Mouse (Mus musculus): ENCODE measurements around the gene 2010300C02Rik. TPM values are rescaled to one million over a fixed set of nuclear protein-coding genes. Genes with fewer than 3 reads are reported as not detected.
"Not testable (repeated sequence)": the region's sequence is repeated elsewhere in the genome, so short reads cannot be mapped to it uniquely, and the experiment has no call there.

The 2010300C02Rik gene
- polyA plus RNA-seq, 1 experiment: 15.3 TPM

DNA sequence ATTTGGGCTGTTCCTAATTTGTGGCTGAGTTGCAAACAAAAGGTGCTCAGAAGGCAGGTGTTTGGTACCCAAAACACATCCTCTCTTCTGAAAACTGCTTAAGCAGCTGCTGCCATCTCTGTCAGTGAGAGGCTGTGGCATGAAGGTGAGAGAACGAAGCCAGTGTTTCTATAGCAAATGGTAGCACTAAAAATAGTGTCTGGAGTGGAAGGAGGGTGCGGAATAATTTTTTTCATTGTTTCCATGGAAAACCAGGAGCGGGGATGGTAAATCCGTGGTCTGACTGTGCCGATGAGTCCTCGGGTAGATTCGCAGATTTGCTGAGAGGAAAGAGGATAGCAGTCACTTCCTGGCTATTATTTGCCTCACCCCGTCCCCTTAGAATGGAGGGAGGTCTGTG, 6.5 kb upstream of the 2010300C02Rik start:
- H3K27me3 ChIP-seq (ENCODE audit: control insufficient read depth, insufficient read depth, low read length): no peaks in the 10 kb centered on the region; the same call in 1 of the 2 replicates
- 73% methylated on average over 8 of the region's 8 CpGs for WGBS
- no peak overlapping the region for H3K27ac ChIP-seq (ENCODE audit: insufficient read depth, low read depth, low read length)
- H3K4me1 ChIP-seq (ENCODE audit: control insufficient read depth, insufficient read depth, insufficient read length, low read length): no peaks in the 10 kb centered on the region
- H3K36me3 ChIP-seq (ENCODE audit: control insufficient read depth, insufficient read depth, low read length): no peaks in the 10 kb centered on the region
- H3K4me3 ChIP-seq (ENCODE audit: low read depth, low read length): no peak overlapping the region
- TF ChIP-seq CTCF (IDR thresholded peaks at IDR 0.05; ENCODE audit: extremely low read depth, insufficient read length, insufficient replicate concordance, low read depth, low read length) (no peak), POLR2A (IDR thresholded peaks at IDR 0.05; ENCODE audit: low read depth, low read length) (no peak)

DNA sequence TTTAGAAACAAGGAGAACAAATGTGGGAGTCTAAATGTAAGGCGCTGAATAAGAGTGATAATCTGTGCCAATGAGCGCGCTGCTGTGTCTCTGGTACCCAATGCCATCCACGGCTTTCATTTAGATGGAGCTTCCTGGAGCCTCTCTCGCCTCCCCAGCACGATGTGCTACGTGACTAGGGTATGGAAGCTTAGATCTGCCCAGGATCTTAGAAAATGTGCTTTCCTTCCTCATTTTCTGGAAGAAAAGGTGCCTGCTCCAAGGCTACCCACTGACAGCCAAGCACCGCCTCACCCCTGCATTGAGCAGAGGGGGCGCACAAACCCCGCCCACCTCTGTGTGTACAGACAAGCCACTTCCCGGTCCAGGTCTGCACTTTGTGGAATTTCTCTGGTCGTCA, 6.0 kb upstream of the 2010300C02Rik start:
- 46% methylated on average over 12 of the region's 12 CpGs for WGBS
- TF ChIP-seq CTCF (IDR thresholded peaks at IDR 0.05; ENCODE audit: extremely low read depth, insufficient read length, insufficient replicate concordance, low read depth, low read length): no peak
- no peak for TF ChIP-seq POLR2A (IDR thresholded peaks at IDR 0.05; ENCODE audit: low read depth, low read length)
- no peak overlapping the region for H3K27ac ChIP-seq (ENCODE audit: insufficient read depth, low read depth, low read length)

DNA sequence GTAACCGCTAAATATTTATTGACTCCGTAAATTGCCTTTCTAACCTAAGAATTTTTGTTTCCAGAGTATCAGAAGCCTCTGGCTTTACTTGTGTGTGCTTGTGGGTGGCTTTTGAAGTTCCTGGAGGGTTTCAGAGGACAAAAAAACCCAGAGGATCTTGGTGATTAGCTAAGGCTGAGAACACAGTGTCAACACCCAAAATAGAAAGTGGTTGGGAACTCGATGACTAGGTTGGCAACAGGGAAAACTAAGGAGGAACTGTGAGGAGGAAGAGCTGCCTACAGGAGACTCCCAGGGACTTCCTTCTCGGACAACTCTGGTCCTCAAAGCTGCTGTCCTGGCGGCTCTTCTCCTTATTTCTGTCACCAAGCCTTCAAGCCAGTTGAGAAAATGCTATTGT, 1.2 kb upstream of the 2010300C02Rik start:
- H3K36me3 ChIP-seq (ENCODE audit: control insufficient read depth, insufficient read depth, low read length): no peaks in the 10 kb centered on the region
- WGBS: 73% methylated on average over 5 of the region's 5 CpGs
- no peak overlapping the region for H3K4me3 ChIP-seq (ENCODE audit: low read depth, low read length)
- H3K27ac ChIP-seq (ENCODE audit: insufficient read depth, low read depth, low read length): no peak overlapping the region
- H3K4me1 ChIP-seq (ENCODE audit: control insufficient read depth, insufficient read depth, insufficient read length, low read length): no peaks in the 10 kb centered on the region; the same call in 1 of the 2 replicates
- no peak for TF ChIP-seq CTCF (IDR thresholded peaks at IDR 0.05; ENCODE audit: extremely low read depth, insufficient read length, insufficient replicate concordance, low read depth, low read length)
- H3K27me3 ChIP-seq (ENCODE audit: control insufficient read depth, insufficient read depth, low read length): no peaks in the 10 kb centered on the region

More for the DNA sequence above, 6.0 kb upstream of the 2010300C02Rik start:
- H3K36me3 ChIP-seq (ENCODE audit: control insufficient read depth, insufficient read depth, low read length): no peaks in the 10 kb centered on the region
- H3K4me3 ChIP-seq (ENCODE audit: low read depth, low read length): no peak overlapping the region
- no peaks in the 10 kb centered on the region; the same call in 1 of the 2 replicates for H3K27me3 ChIP-seq (ENCODE audit: control insufficient read depth, insufficient read depth, low read length)
- H3K4me1 ChIP-seq (ENCODE audit: control insufficient read depth, insufficient read depth, insufficient read length, low read length): no peaks in the 10 kb centered on the region

DNA sequence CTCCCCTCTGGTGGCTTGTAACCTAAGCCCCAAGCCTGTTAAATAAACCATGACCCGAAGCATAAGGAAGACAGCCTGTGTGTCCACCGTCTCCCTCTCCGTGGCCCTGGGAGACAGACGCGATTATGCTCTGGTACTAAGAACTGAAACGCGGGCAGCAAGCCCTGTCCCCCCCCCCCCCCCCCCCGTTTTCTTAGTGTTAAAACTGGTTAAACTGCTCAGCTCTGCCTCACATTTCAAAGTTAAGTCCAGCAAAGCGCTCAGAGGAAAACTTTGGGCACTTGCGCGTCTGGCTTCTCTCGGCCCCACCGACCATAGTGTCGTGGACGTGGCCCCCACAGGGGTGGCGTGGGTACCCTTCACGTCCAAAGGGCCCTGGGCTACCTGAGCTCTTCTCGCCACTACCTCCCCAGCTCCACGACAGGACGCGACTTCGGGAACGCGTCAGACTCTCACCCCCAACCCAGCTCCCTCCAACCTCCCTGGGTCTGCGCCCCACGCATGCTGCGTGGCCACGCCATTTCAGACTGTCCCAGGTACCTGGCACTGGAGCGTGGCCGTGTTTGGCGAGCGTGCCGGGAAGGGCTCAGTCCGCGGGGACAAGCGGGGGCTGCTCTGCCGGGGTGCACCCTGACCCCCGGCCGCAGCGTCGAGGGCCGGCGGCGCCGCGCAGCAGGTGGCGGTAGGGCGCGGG, 708 bp downstream of the 2010300C02Rik start:
- WGBS: 4% methylated on average over 49 of the region's 49 CpGs
- peak overlapping the region; percentile 0; the same call in 1 of the 2 replicates for H3K27ac ChIP-seq (ENCODE audit: insufficient read depth, low read depth, low read length)
- TF ChIP-seq POLR2A (IDR thresholded peaks at IDR 0.05; ENCODE audit: low read depth, low read length) (0 out of 2 replicates have a peak, but pooled peaks have one; percentile 20), CTCF (IDR thresholded peaks at IDR 0.05; ENCODE audit: extremely low read depth, insufficient read length, insufficient replicate concordance, low read depth, low read length) (no peak)

DNA sequence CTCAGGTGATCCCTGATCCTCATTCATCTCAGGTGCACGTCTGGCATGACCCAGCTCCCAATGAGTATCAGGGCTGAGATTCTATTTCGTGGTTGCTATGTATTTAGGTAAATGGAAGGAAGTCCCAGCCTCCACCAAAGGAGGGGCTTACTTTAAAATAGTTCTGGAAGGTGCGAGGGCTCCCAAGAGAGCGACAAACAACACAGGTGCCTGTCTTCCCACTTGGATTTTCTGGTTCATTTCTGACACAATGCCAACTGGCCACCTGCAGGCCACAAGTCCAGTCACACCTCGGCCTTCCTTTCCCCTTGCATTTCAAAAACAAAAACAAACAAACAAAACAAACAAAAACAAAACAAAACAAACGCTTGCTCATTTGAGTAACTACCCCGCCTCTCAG, 1.4 kb downstream of the 2010300C02Rik start:
- H3K27me3 ChIP-seq (ENCODE audit: control insufficient read depth, insufficient read depth, low read length): no peaks in the 10 kb centered on the region
- H3K27ac ChIP-seq (ENCODE audit: insufficient read depth, low read depth, low read length): no peak overlapping the region
- WGBS: 26% methylated on average over 7 of the region's 7 CpGs
- TF ChIP-seq POLR2A (IDR thresholded peaks at IDR 0.05; ENCODE audit: low read depth, low read length): no peak
- TF ChIP-seq CTCF (IDR thresholded peaks at IDR 0.05; ENCODE audit: extremely low read depth, insufficient read length, insufficient replicate concordance, low read depth, low read length): no peak
- no peak overlapping the region for H3K4me3 ChIP-seq (ENCODE audit: low read depth, low read length)
- H3K4me1 ChIP-seq (ENCODE audit: control insufficient read depth, insufficient read depth, insufficient read length, low read length): no peaks in the 10 kb centered on the region; the same call in 1 of the 2 replicates
- no peaks in the 10 kb centered on the region for H3K36me3 ChIP-seq (ENCODE audit: control insufficient read depth, insufficient read depth, low read length)

More for the DNA sequence above, 708 bp downstream of the 2010300C02Rik start:
- Histone ChIP-seq H3K4me1 (ENCODE audit: control insufficient read depth, insufficient read depth, insufficient read length, low read length) (no peaks in the 10 kb centered on the region; the same call in 1 of the 2 replicates), H3K4me3 (ENCODE audit: low read depth, low read length) (peak overlapping the region; percentile 75), H3K36me3 (ENCODE audit: control insufficient read depth, insufficient read depth, low read length) (no peaks in the 10 kb centered on the region), H3K27me3 (ENCODE audit: control insufficient read depth, insufficient read depth, low read length) (no peaks in the 10 kb centered on the region)

DNA sequence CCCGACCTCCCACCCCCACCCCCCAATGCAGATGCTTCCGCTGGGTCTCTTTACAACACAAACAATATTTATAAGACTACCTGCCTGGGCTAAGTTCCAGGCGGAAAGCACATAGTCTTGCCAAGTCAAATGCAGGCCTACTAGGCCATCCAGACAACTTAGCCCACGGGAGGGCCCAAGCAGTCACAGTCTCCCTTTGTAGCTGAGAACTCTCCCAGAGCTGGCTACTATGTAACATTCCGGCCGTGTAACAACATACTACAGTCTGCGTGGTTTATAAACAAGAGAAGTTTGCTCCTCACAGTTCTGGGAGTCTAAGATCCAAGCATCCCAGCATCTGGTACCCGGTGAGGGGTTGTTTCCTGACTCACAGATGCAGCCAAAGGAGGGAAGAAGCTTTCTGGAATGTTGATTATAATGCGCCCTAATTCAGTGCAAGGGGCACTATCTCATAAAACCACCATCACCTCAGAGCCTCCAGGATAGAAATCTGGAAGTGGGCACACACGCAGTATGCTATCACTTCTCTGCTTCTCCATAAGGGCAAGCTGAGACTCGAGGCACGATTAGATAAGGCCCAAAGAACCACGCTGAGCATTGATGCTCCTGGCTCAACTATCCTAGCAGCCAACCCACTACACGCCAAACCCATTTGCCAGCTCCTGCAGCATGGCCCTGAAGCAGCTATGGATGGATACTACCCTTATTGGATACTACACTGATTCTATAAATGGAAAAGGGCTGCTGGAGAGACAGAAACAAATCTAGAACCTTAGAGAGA, 2.3 kb downstream of the 2010300C02Rik start:
- TF ChIP-seq CTCF (IDR thresholded peaks at IDR 0.05; ENCODE audit: extremely low read depth, insufficient read length, insufficient replicate concordance, low read depth, low read length) (no peak), POLR2A (IDR thresholded peaks at IDR 0.05; ENCODE audit: low read depth, low read length) (no peak)
- 67% methylated on average over 14 of the region's 14 CpGs for WGBS
- H3K27ac ChIP-seq (ENCODE audit: insufficient read depth, low read depth, low read length): no peak overlapping the region
- H3K36me3 ChIP-seq (ENCODE audit: control insufficient read depth, insufficient read depth, low read length): no peaks in the 10 kb centered on the region
- H3K4me1 ChIP-seq (ENCODE audit: control insufficient read depth, insufficient read depth, insufficient read length, low read length): peaks cover 4% of the 10 kb centered on the region; the same call in 1 of the 2 replicates
- no peaks in the 10 kb centered on the region for H3K27me3 ChIP-seq (ENCODE audit: control insufficient read depth, insufficient read depth, low read length)
- no peak overlapping the region for H3K4me3 ChIP-seq (ENCODE audit: low read depth, low read length)

DNA sequence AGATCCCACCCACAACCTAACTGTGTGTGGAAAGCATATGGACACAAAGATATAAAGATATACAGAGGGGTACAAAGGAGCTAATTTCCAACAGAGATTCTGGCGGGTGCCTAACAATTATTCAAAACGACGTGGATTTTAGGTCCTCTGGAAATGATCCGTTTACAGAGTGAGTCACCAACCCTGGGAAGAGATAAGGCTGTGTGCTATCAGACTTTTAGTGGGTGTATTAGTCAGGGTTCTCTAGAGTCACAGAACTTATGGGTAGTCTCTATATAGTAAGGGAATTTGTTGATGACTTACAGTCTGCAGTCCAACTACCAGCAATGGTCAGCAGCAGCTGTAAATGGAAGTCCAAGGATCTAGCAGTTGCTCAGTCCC, 7.5 kb downstream of the 2010300C02Rik start:
- not testable (repeated sequence) for H3K4me1 ChIP-seq (ENCODE audit: control insufficient read depth, insufficient read depth, insufficient read length, low read length); H3K36me3 ChIP-seq (ENCODE audit: control insufficient read depth, insufficient read depth, low read length); H3K4me3 ChIP-seq (ENCODE audit: low read depth, low read length); H3K27me3 ChIP-seq (ENCODE audit: control insufficient read depth, insufficient read depth, low read length)
- 27% methylated on average over 4 of the region's 4 CpGs for WGBS
- peak overlapping the region; percentile 50 for H3K27ac ChIP-seq (ENCODE audit: insufficient read depth, low read depth, low read length)
